Mouse (Mus musculus) MEL (cell line): ENCODE results near the gene Lztfl1.

ENCODE experiments used
- CTCF ChIP-seq, 3 experiments: IDR thresholded peaks in 2 of 3; conservative IDR thresholded peaks in 1 of 3; 2 replicates each; pipeline ENCODE4 v1.5.1; 2011 to 2012; ENCODE audit warnings: low read length in 3 of 3, low read depth in 2 of 3, mild to moderate bottlenecking in 2 of 3, improper control_type of control experiment in 1 of 3, inconsistent platforms in 1 of 3, mixed read lengths in 1 of 3, moderate library complexity in 1 of 3; ENCODE audit not compliant: control insufficient read depth in 1 of 3, insufficient read depth in 1 of 3, poor library complexity in 1 of 3, severe bottlenecking in 1 of 3
- EP300 ChIP-seq, 2 experiments: IDR thresholded peaks; 2 replicates each; pipeline ENCODE4 v1.6.1; 2011; ENCODE audit warnings: improper control_type of control experiment in 2 of 2, low read length in 2 of 2, low read depth in 1 of 2, mild to moderate bottlenecking in 1 of 2
- GATA1 ChIP-seq: IDR thresholded peaks from 2 replicates; pipeline ENCODE4 v1.6.1; 2011; ENCODE audit warnings: low read depth, low read length, improper control_type of control experiment
- HCFC1 ChIP-seq: IDR thresholded peaks from 2 replicates; pipeline ENCODE4 v1.6.1; 2012; ENCODE audit warnings: low read depth, mild to moderate bottlenecking, inconsistent platforms, low read length, improper control_type of control experiment, moderate library complexity
- MAFK ChIP-seq: IDR thresholded peaks from 2 replicates; pipeline ENCODE4 v1.6.1; 2011; ENCODE audit warnings: low read depth, mild to moderate bottlenecking, low read length, improper control_type of control experiment, borderline replicate concordance
- MYB ChIP-seq: IDR thresholded peaks from 2 replicates; pipeline ENCODE4 v1.6.1; 2011; ENCODE audit warnings: mild to moderate bottlenecking, low read depth, low read length, improper control_type of control experiment
- MYC ChIP-seq: IDR thresholded peaks from 2 replicates; pipeline ENCODE4 v1.6.1; 2011; ENCODE audit warnings: low read depth, mild to moderate bottlenecking, low read length, improper control_type of control experiment, moderate library complexity
- NELFE ChIP-seq: IDR thresholded peaks from 2 replicates; pipeline ENCODE4 v1.6.1; 2011; ENCODE audit warnings: low read depth, low read length, improper control_type of control experiment
- POLR2A ChIP-seq, 2 experiments: IDR thresholded peaks; 2 replicates each; pipeline ENCODE4 v1.6.1; 2011 to 2012; ENCODE audit warnings: low read length in 2 of 2, mild to moderate bottlenecking in 2 of 2, control low read depth in 1 of 2, improper control_type of control experiment in 1 of 2, low read depth in 1 of 2, moderate library complexity in 1 of 2; ENCODE audit not compliant: control insufficient read depth in 1 of 2, insufficient read depth in 1 of 2, poor library complexity in 1 of 2
- POLR2AphosphoS2 ChIP-seq: IDR thresholded peaks from 2 replicates; pipeline ENCODE4 v1.6.1; 2011; ENCODE audit warnings: low read length, improper control_type of control experiment
- POLR2AphosphoS5 ChIP-seq: IDR thresholded peaks from 2 replicates; pipeline ENCODE4 v1.6.1; 2012; ENCODE audit warnings: low read depth, borderline replicate concordance, mild to moderate bottlenecking, inconsistent platforms, low read length, moderate library complexity, mixed read lengths
- UBTF ChIP-seq: IDR thresholded peaks from 2 replicates; pipeline ENCODE4 v1.6.1; 2012; ENCODE audit warnings: low read depth, mild to moderate bottlenecking, inconsistent platforms, low read length, improper control_type of control experiment, moderate library complexity, borderline replicate concordance; ENCODE audit not compliant: insufficient read depth
- USF2 ChIP-seq, 2 experiments: IDR thresholded peaks; 2 replicates each; pipeline ENCODE4 v1.6.1; 2011 to 2012; ENCODE audit warnings: improper control_type of control experiment in 2 of 2, low read length in 2 of 2, borderline replicate concordance in 1 of 2, inconsistent platforms in 1 of 2, low read depth in 1 of 2, mild to moderate bottlenecking in 1 of 2; ENCODE audit not compliant: insufficient read depth in 1 of 2
- ZC3H11A ChIP-seq: IDR thresholded peaks from 2 replicates; pipeline ENCODE4 v1.6.1; 2012; ENCODE audit warnings: low read depth, mild to moderate bottlenecking, inconsistent platforms, low read length, improper control_type of control experiment

- TF ChIP-seq HCFC1 (no peak), POLR2AphosphoS5 (no peak), UBTF (no peak), ZC3H11A (no peak), POLR2A (IDR thresholded peaks at IDR 0.05; ENCODE audit: control insufficient read depth in 1 of 2, insufficient read depth in 1 of 2, low read depth in 1 of 2, low read length in 2 of 2, poor library complexity in 1 of 2) (no peak), EP300 (IDR thresholded peaks at IDR 0.05; ENCODE audit: low read depth in 1 of 2, low read length in 2 of 2) (no peak), MAFK (no peak), CTCF (IDR thresholded peaks at IDR 0.05 in 2 of 3, conservative IDR thresholded peaks at IDR 0.05 in 1 of 3; ENCODE audit: control insufficient read depth in 1 of 3, insufficient read depth in 1 of 3, low read depth in 2 of 3, low read length in 3 of 3, poor library complexity in 1 of 3, severe bottlenecking in 1 of 3) (peak in 1 of 3 experiments; percentile 26; a peak in 2 of 6 replicates), POLR2AphosphoS2 (no peak), USF2 (IDR thresholded peaks at IDR 0.05; ENCODE audit: borderline replicate concordance in 1 of 2, insufficient read depth in 1 of 2, low read depth in 1 of 2, low read length in 2 of 2) (no peak), MYC (no peak), GATA1 (no peak), MYB (no peak), NELFE (no peak)
Observed at GRCm38 (mm10) chr9:123713111-123713510, 4.4 kb downstream of the Lztfl1 start.
